Mouse (Mus musculus) layer of hippocampus, postnatal 10 days (tissue): ENCODE results near the gene Ptpn1. TPM values are rescaled to one million over a fixed set of nuclear protein-coding genes. Genes with fewer than 3 reads are reported as not detected.
A peak's percentile ranks its signal among the peaks of the same experiment; 100 is the strongest.

Experiments used
- DNase-seq, 2 experiments: peaks; one replicate each; pipeline ENCODE4 v3.0.0; 2021; ENCODE audit warnings: low spot score in 2 of 2
- total RNA-seq, 2 experiments: library from RNA; stranded (reverse); gene quantifications; 2 replicates each; pipeline ENCODE4 v1.2.3; 2021

Ptpn1 gene
- total RNA-seq, 2 experiments from 2014 or later: 71.1 to 73.0 TPM

DNA sequence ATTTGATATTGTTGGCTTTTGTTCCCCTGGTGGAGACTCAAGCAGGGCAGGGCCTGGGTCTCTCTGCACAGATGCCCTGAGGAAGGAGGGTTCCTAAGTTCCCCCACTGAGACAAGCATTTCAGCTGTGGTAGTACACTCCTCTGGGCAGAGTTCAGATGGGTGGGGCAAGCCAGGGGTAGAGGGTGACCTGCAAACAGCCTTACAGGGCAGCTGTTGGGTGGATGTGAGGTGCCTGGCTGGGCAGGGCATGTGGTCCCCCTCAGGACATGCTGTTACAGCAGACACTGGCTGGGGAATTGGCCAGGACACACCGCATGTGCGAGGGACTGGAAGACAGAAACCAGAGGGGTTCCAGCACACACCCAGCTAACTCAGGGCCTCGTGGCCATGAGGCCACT, 73.1 kb downstream of the Ptpn1 start:
- no peak for DNase-seq

DNA sequence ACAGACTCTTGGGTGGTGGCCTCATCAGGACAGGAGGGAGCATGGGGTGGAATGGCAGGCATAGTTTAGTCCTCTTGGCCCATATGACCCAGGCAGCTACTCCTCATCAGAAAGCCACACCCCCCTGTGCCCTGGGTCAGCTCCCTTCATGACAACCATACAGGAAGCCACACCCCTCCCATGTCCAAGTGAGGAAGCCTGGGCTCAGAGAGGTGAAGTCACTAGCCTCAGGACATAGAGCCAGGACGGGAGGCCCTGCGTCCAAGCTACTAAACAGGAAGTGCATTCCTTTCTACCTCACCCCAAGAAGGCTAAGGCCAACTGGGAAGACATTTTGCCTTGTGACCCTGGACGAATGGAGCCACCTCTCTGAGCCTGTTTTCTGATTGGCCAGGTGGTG, 73.8 kb downstream of the Ptpn1 start:
- DNase-seq: no peak

- DNase-seq: no peak
Observed at GRCm38 (mm10) chr2:168006489-168006888, 74.6 kb downstream of the Ptpn1 start.

DNA sequence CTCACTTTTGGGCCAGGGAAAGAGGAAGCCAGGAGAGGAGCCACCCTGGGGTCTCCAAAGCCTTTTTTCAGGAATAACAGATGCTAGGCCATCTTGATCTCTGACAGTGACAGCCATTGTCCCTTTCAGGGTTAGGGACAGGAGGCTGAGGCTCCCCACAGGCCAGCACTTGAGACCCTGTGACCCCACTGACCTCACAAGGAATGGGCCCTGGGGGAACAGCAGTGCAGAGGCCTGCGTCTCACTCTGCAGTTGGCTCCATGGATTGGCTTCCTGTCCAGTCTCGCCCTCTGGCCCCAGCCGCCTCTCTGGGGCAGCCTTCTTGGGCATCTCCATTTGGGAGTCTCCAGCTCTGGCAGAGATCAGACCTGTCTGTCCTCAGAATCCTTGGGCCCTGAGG, 76.3 kb downstream of the Ptpn1 start:
- DNase-seq: no peak

DNA sequence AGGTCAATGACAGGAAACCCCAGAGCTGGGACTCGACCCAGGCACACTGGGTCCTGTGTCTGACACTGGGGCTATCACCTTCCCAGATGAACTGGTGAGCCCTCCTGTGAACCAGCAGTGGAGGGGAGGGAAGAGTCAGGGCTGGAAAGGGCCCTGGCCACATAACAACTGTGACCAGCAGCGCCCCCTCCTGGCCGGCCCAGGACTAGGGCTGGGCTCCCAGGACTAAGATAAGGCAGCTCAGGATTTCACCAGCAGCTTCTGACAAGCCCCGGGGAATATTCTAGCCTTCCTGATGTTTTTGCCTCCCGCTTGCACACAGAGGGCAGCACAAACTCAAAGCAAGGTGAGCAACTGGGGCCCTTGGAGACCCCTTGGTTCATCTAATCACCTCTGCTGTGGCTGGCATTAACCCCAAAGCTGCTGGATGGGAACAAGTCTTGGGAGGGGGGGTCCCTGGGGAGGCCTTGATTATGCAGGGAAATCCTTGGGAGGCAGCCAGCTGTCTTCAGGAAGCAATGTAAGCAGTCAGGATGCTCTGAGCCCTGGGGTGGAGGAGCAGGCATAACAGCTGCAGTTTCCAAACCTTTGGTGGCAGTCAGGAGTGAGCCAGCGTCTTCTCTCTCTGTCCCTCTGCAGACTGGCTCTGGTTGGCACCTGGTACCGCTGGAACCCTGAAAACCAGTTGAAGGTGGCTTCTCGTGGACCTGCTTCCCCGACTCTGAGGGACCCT, 78.2 kb downstream of the Ptpn1 start, which contains the start of gene Ripor3:
Gene Ripor3, minus strand, starts transcription at position 683 of the 733 bp plus-strand sequence.
- peak; percentile 63 to 69 for DNase-seq

DNA sequence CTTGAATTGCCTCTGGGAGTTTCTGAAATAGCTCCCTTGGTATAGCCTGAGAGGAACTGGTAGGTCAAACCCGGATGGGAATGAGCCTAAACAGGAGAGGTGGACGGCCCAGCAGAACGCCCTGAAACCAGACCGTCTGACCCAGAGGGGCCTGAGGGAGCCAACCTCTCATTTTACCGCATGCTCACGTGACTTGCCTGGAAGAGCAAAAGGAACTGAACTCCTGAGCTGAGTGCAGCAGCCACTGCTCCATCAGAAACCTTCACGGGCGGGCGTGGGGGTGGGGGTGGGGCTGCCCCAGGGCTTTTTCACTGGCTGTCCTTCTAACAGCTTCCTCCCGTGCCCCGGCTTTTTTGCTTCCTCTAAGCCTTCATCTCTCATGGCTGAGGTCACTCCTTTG, 79.0 kb downstream of the Ptpn1 start:
- DNase-seq: no peak

GRCm38 (mm10) chr2:168016951-168017391, 85.1 kb downstream of the Ptpn1 start:
- DNase-seq: peak; percentile 82 to 86

- peak; percentile 53 to 65 for DNase-seq
Observed at GRCm38 (mm10) chr2:168019201-168019715, 87.4 kb downstream of the Ptpn1 start.

DNA sequence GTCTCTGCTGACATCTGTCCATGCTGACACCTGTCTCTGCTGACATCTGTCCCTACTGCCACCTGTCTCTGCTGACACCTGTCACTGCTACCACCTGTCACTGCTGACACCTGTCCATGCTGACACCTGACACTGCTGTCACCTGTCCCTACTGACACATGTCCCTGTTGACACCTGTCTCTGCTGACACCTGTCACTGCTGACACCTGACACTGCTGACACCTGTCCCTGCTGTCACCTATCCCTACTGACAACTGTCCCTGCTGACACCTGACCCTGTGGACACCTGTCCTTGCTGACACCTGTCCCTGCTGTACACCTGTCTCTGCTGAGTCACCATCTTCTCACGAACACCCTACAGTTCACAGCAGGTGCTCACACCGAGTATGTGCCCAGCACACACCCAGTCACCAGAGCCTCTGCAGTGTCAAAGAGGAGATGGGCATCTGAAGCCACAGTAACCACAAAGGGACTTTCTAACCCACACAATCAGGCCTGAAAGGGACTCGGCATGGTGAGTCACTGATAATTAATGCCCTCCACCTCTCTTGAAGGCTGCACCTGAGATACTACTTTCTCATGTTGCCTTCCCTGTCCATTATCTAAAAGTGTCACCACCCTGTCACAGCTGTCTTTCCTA, 92.0 kb downstream of the Ptpn1 start:
- no peak for DNase-seq

GRCm38 (mm10) chr2:168025174-168025573, 93.3 kb downstream of the Ptpn1 start:
- DNase-seq: peak; percentile 42 to 58

DNA sequence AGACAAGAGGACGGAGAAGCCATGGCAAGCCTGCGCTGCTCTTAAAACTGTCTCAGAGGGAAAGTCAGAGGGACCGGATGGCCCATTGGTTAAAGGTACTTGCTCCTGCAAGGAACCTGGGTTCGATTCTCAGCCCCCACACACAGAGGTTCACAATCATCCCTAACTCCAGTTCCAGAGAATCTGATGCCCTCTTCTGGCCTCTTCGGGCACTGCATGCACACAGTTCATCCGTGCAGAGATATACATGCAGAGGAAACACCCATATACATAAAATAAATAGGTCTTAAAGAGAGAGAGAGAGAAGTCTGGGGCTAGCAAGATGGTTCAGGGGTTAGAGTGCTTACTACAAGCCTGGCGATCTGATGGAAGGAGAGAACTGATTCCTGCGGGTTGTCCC, 94.0 kb downstream of the Ptpn1 start:
- DNase-seq: no peak

DNA sequence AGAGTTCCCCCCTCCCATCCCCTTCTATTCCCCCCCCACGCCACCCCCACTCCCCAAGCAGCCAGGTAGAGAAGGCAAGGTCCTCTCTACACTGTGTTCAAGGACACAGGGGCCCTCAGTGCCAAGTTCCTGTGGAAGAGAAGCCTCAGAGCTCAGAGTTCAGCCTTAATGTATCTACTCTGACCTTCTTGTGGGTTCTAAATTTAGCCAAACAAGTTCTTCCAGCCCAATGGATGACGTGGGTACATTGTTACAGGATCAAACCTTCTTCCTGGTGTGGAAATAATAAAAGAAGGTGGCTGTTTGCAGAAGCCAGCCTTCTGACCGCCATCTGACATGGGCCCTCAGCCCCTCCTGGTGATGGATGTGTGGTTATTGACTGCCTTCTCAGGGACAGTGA, 94.6 kb downstream of the Ptpn1 start:
- DNase-seq: no peak

DNA sequence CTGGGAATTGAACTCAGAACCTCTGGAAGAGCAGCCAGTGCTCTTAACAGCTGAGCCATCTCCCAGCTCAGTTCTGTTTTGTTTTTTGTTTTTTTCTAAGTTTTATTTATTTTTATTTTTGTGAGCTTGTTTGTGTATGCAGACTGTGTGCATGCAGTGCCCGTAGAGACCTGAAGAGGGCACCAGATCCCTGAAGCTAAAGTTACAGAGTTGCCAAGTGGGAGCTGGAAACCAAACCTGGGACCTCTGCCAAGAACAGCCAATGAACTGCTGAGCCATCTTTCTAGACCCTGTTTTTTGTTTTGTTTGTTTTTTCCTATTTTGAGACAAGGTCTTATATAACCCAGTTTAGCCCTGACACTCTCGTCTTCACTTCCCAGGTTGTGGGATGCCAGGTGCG, 96.5 kb downstream of the Ptpn1 start:
- no peak for DNase-seq

Other genes with a start within 250 kb of the Ptpn1 start
- gene Cebpb, start 243.1 kb upstream of the Ptpn1 start, total RNA-seq: 10 to 100 TPM; 12.2 to 13.6 TPM
- 10 to 100 TPM; 55.6 to 55.9 TPM for gene Tmem189, start 242.2 kb upstream of the Ptpn1 start, total RNA-seq
- under 1 TPM; 0.43 to 0.62 TPM for gene Ripor3, start 78.6 kb downstream of the Ptpn1 start, total RNA-seq
- 1 to 10 TPM; 3.5 to 3.7 TPM for gene Pard6b, start 148.9 kb downstream of the Ptpn1 start, total RNA-seq